Mouse (Mus musculus) ZHBTc4 (cell line): Measurements from ENCODE around the gene Neil3.

Source experiments
- DNase-seq: peaks from one replicate; pipeline ENCODE4 v3.0.0-alpha.2; 2011; ENCODE audit warnings: low read depth, low spot score

Neil3 gene

DNA sequence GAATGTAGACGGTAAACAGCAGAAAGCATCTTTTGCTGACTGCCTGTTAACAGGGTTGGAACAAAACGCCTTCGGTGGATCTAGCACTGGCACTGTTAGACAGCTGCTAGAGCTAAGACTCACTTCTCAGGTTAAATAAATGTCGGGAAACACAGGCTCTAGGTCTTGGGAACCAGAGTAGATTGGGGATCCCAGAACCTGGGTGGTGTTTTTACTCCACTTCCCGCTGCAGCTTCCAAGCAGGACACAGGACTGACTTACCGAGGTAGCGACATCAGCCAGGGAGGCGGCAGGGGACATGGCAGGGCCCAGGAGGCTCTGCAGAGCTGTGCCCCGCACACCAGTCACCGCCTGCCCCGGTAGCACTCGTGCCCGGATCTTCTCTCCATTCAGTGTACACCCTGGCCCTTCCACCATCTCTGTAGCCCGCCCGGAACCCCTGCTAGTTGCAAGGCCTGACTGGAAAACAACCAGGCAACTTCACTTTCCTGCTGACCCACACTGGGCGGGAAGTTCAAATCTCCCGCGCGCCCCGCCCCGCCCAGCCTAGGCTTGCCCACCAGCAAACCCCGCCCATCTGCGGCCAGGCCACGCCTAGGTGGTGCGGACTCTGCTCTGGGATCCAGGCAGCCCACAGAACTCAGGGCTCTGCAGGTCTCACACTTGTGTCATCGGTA is at the start of gene Neil3:
Gene Neil3 (minus strand): TSS at position 571 of the 677 bp plus-strand sequence.
- peak; percentile 93 for DNase-seq

DNA sequence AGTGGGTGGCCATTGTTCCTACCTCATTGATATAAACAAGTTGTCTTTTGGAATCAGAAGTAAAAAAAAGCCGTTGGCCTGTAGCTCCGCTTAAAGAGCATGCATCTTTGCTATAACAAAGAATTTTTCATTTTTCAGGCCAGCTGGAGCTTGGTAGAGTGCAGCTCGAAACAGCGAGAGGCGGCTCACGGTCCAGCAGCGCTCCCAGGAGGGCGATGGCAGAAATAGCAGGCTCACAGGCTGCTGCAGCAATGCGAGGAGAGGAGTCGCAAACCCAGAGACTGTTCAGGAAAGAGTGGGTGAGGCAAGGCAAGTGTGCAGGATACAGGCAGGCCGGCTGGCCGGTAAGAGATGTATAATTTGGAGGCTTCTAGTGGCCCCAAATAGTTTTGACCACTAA is 42.0 kb upstream of the Neil3 start:
- peak; percentile 39 for DNase-seq

DNA sequence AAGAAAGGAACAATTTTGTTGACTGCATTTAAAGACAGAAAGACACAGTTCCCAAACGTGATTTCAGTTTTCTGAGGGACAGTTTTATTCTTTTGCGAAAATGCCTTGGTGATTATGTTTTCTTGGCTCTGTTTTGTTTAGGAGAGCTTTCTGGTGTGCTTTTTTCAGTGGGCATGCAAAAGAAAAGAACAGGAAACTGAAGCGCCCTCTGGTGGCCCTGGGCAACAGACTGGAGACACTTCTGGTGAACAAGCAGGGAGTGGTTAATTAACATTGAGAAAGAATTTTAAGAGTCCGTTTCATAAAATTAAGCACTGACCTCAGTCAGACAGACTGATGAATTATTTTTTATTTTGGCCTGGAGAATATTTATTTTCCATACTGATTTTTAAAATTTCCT is 25.1 kb upstream of the Neil3 start:
- DNase-seq, result peak; percentile 67

DNA sequence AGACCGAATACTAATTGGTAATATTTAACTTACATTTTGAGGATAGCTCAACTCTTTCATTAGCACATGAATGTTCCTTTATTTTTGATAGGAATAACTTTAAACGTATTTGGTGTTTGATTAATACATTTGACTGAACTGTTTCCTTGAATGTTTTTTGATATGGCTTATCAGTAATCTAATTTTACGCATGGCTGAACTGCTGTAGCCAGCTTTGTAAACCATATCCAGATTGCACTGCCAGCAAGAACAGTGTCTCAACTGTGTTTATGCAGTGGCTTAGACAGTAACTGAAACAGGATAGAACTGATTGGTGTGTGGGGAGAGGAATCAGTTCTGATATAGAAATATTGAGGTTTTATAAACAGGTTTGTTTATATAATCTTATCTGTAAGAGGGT is 22.6 kb upstream of the Neil3 start:
- DNase-seq, result no peak

DNA sequence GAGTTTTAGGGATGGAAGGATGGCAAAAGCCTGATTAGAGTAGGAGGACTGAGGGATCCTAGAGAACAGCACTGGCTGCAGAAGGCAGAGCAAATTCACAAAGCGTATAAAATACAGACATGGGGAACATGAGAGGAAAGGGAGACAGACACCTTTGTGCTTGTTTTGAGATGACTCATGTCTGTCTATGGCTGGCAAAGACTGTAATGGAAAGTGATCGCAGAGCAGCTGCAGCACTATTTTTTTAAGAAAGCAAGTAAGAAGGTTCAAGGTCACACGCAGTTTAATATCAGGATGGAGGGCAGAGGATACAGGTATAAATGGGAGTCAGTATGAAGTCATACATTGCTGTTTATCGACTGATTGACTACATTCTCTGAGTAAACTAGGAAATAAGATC is 8.2 kb downstream of the Neil3 start:
- no peak for DNase-seq

DNA sequence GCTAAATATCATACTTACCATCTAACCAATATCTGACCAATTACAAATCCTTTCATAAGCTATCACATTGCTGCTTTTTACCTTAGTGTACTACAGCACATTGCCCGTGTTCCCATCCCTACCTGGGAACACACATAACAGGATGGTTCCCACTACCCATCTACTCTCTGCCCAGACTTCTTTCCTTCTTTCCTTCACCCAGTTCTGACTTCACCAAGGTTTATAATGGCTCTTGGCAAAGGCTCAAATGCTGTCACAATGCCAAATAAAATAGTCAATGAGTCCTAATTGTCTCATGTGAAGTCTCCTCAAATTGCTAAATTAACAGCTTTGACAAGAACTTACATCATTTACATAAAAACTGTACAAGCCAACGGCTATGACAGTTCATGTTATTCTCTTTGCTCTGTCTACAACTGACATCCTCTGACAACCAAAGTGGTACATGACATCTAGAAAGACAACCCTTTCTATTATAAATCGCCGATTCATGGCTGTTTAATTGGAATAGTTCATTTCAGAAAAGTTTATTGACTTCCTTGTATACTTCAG is 9.9 kb downstream of the Neil3 start:
- DNase-seq, result no peak

DNA sequence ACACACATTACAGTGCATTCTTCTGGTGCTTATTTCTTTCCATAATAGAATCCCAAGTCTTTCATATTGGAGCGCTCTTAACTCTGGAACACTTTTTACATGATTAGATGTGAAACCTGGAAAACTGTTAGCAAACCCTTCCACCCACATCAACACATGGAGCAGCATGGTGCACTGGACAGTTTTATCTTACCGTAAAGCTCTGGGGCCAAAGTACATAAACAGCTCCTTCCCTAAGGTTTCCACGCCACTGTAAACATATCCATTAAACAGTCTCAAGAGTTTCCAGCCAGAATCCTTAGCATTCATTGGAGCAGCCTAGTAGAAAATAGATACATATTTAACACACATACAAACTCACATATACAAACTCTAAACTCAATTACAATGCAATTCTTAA is 15.4 kb downstream of the Neil3 start:
- DNase-seq, result no peak

DNA sequence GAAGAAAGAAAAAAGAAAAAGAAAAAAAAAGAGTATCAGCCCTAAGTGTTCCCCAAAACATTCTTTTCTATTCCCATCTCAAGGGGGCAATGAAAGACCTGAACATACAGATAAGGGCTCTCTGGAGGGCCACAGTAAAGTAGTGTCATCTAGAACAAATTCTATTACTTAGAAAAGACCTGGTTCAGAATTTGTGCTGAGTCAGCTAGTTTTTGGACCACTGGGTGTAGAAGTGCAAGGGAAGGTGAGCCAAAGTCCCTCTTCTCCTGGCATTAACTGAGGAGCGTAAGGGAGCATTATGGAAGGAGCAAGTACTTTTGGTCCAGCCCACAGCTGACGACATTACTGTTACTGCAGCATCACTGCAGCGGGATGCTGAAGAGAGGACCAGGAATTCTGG is 19.7 kb downstream of the Neil3 start:
- no peak for DNase-seq

DNA sequence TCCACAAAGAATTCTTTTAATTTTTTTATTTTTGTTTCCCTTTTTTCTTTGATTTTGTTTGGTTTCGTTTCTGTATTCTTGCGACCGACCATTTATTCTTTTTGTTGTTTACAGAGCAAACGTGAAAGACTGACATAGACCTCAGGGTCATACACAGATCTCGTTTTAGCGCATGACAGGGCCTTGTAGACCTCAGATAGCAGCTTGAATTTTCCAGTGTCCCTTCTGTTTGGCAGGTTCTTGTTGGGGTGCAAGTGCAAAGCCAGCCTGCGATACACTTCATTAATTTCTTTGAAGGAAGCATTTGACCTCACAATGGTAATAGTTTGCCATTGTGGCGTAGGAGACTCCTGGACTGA is 24.6 kb downstream of the Neil3 start:
- no peak for DNase-seq

DNA sequence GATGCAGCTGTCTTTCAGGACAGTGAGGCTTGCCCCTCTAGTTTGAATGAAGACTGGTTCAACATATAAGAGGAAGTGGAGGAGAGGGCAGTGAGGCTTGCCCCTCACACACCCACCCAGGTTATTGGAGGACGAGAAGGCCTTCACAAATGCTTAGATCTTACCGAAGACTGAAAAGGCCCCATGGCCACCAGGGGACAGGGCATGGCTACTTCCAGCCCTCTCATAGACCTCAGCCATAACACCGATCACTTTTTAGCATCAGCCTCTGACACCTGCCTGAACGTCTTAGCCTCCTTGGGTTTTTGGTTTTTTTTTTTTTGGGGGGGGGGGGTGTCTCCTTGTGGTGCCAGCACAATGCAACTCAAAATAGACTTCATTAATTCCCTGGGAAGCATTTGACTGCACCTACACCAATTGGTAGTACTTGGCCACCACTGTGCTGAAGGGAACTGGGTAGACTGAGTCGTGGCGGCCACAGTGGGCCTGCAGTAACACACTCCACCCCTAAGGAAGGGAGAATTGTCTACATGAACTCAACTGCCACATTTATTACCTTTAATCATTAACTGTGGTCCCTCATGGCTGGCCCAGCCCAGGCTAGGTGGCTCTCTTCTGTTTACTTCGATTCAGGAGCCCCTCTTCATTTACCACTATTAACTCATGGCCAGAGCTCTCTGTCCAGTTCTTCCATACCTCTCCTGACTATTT is 25.1 kb downstream of the Neil3 start:
- DNase-seq, result no peak

DNA sequence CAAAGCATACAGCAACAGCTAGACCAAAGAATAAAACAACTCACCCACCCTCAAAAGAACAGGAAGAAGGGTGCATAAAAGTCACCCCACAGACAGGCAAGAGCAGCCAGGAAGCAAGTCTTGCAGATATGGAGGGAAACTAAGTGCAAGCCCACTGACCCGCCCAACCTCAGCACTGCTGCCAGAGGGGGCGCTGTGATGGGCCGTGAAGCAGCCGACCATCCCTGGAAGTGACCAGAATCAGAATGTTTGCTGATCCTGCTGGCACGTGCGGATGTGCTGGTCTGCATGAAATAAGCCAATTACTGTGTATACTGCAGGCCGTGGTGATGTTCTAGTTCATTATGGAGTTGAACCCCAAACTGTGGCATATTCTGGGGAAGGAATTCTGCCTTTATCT is 26.6 kb downstream of the Neil3 start:
- DNase-seq, result peak; percentile 53

DNA sequence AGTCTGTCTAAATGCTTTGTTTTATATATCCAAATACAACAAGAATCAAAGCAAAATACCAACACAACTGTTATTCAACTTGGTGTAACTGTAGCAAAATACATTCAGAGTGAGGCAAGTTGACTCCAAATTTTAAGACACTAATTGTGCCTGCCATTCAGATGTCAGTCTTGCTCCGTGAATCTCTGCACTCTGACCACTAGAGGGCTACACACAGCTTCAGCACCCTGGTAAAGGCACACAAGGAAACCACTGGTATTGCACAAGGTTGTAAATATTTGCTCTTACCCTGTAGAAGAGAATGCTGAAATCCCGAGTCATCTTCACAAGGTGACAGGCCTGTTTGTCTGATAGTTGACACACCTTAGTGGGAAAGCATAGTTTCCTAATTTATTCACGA is 31.8 kb downstream of the Neil3 start:
- peak; percentile 74 for DNase-seq

DNA sequence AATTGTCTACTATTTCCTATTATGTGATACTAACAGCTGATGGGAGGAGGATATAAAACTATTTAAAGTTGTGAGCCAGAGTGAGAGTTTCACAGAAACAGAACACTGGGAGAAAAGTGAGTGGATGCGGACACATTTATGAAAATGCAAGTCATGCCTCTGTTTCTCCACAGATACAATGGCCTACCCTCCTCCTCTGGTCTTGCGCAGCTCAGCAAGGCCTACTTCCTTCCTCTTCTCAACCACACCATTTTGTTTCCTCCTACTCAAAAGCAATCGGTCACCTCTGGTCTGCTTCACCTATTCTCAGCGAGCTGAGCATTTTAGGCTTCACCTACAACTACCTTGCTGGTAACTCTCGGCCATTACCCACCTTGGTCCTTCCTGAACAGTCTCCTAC is 34.0 kb downstream of the Neil3 start:
- no peak for DNase-seq

DNA sequence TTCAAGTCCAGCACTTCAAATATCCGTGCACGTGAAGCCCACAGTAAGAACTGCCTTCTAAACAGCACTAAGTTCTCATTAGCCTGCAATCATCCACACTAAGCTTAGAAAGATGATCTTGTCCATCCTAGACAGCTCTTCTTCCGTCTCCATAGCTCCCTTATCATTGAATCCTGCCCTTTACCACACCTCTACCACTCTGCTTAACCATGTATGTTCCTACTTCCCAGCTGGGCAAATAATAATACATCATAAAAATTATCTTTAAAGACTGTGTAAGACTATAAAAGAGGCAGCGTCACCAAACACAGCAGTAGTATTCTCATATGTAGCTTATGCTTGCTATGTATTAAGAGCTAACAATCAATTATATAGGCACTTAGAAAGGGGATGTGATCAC is 35.2 kb downstream of the Neil3 start:
- DNase-seq, result no peak

DNA sequence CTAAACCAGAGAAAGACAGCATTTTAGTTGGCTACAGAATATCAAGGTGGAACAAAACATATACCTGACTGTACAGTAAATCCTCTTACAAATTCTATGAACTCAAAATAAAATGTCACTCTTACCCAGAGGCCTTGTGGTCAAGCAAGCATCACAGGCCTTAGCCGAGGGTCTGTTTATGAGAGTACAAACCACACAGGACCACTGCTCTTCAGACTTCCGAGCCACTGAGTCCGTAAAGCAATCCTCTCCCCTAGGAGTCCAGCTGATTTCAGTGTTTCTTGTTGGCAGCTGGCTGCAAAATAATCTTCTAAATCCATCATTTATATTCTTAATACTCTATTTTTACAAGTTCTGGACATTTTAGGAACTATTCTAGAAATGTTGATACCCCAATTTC is 38.0 kb downstream of the Neil3 start:
- no peak for DNase-seq

DNA sequence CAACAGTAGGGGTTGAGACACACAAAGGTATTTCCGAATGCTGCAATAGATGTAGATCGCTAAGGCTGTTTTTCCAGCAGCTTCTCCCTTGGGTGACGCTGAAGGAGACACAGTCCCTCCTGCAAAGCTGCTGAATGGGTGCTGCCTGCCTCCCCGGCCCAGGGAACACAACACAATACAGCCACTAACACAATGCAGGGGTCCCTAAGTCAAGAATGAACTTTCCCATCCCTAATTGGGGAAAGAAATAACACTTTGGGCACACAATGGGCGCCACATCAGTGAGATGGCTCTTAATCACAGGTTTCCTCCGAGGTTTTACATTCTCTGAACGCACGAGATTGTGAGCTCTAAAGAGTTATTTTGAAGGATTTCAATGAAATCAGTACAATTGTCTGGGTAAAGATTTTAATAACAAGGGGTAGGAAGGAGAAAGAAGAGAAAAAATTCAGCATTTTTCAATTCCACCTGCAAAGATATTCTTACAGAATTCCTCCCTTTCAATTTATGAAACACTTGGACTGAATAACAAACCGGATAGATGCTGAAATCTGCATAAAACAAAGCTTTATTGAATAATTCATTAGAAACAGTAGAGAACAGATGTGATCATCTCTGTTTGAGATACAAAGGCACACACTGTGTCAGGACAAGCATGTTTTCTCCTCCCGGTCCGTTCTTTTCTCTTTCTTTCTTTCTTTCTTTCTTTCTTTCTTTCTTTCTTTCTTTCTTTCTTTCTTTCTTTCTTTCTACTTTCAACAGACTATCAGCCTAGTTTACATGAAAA is 38.6 kb downstream of the Neil3 start:
- DNase-seq, result no peak

DNA sequence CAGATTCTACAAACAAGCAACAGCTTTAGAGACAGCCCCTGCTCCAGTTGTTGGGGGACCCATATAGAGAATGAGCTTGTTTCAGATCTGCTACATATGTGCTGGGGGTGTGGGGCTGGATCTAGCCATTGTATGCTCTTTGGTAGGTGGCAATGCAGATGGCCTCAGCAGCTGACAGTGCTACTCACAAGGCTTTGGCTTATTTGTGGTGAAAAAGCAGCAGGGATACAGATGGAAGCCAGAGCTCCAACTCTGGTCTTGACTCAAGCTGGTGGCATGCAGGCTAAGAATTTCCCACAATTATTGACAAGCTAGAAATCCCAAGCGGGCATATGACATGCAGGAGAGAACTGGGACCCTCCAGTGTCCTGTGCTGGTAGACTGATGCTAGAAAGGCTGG is 40.8 kb downstream of the Neil3 start:
- no peak for DNase-seq

DNA sequence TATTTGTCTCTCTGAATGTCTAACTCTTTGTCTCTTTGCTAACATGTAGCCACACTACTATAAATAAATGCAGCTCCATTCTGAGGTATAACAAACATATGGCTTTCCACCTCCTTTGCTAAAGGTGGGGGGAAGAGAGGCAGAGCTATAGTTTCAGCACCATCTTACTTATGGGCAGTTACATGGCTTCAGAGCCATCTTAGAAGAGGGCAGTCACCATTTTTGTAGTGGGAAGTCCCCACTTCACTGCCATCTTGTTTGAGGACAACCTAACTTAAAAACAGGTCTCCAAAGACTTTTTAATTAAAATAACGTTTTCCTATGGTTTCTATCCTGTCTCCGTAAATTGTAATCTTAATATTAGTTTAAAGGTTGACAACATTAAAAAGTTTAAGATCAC is 47.1 kb downstream of the Neil3 start:
- DNase-seq, result peak; percentile 12

DNA sequence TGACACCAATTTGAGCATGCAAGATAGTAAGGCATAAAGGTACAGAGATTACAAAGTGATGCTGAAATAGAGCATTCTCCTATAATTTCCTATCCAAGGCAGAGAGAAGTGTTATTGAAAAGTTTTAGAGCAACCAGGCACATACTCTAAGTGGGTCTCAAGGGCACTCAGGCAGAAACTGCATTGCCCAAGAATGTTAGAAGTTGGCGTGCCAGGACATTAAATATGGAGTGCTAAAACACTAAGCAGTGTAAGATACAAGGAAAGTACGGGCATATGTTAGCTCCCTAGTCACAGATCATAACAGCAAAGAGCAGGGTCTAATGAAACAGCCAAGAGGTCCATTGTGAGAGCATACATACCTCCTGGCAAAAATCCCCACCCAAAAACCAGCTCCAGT is 65.3 kb downstream of the Neil3 start:
- DNase-seq, result no peak

DNA sequence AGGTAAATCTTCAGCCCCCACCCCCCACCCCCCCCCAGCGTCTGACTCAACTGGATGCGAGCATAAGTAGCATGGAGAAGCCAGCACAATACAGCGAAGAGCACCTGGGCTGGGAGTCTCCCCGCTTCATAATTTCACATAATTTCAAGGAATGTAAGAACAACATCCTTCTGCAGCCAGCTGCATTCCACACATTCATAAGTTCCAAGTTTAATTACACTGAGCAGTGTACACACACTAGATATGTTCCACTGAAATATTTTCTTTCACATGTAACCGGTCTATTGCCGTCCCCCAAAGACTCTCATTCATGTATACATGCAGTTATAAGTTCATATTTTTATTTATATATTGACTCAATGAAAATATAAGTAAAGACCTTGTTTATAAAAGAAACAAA is 72.6 kb downstream of the Neil3 start:
- no peak for DNase-seq

DNA sequence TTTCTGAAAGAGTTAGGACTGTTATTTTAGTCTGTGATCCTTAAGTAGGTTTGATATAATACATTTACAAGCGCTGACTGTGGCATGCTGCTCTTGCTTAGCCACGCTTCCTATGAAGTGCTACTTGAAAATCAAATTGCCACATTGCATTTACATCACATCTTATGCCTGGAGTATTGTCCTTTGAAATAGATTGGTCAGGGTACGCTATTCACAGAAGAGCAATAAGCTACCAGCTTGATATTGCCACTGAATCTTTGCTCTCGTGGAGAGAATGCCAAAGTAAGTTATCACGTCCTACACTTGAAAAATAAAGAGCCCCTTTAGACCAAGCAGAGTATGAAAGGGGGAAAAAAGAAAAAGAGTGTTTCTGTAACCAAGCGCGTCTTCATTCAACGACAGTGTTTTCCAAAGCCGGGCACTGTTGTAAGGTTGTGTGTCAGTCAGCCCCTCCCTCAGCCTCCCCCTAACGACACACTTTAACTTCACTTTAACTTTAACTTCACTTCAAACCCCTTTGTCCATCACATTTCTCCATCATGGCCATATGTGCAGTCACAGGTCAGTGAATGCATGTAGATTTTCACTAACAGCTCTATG is 76.3 kb downstream of the Neil3 start:
- DNase-seq, result no peak

DNA sequence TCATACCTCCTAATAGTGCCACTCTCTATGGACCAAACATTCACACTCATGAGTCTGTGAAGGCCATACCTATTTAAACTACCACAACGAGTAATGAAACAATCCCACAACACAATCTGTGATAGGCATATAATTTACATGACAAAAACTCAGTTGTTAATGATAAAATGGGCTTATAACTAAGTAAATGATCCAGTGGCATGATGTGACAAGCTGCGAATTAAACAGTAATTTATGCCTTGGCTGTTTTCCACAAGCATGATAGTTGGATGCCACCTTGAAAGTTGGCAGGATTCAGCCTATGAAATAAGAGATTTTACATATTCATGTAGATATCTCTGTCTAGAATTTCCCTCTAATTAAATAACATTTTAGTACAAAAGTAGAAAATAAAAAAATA is 99.3 kb downstream of the Neil3 start:
- no peak for DNase-seq
